Mouse (Mus musculus): ENCODE data around the gene Izumo3. TPM values are rescaled to one million over a fixed set of nuclear protein-coding genes. Genes with fewer than 3 reads are reported as not detected.
"Not testable (repeated sequence)": the region's sequence is repeated elsewhere in the genome, so short reads cannot be mapped to it uniquely, and the experiment has no call there.

The Izumo3 gene
- total RNA-seq (2021), result not detected
- long read RNA-seq, experiment 1, result 0 reads
- long read RNA-seq, experiment 2, result 0 reads

- Histone ChIP-seq H3K27ac (no peak within 1 kb of the TSS), H3K4me3 (no peak within 1 kb of the TSS)
- DNase-seq, result no peak
- intact Hi-C loops (cut with DNase I), result no loop called here
- no peak for TF ChIP-seq CTCF (IDR thresholded peaks at IDR 0.05)
These were observed at the start of gene Izumo3 for GRCm38 (mm10) chr4:92147134-92147533. Gene Izumo3, minus strand, starts transcription at chr4:92147234.

DNA sequence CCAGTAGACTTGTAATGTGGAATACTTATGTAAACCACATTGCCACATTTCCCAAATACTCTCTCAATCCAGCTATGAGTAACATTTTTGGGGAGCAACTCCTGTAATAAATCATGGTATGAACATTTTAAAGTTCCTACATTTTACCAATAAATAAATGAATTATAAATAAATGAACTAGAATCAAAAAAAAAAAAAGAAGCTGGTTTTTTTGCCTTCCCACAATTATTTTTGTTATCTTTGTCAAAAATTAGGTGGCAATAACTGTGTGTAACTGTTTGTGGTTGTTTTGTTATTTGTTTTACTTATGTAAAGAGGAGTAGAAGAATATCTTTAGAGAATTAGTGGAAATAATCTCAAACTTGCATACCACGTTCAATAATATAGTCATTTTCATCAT lies 44.6 kb upstream of the Izumo3 start, which contains the start of gene Gm12666:
Gm12666 (minus strand) TSS at position 101 of the 400 bp plus-strand sequence.
- H3K27ac ChIP-seq; intact Hi-C loops (cut with DNase I); H3K4me3 ChIP-seq; DNase-seq: not testable (repeated sequence)

DNA sequence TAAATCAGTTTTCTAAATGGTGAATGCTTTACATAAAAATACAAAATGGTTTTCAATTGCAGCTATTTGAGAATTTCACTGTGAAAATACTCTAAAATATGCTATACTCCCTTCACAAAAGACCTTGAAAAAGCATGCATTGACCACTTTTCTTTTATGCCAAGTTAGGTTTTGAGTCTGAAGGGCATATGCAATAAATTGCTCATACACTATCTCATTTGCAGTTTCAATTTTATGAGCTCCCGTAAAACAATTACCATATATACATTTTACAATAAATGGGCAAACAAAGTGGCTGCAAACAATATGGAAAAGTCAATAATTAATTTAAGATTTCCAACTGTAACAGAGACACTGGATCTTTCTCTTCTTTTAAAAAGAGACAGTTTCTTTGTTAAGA lies 5.6 kb upstream of the Izumo3 start:
- TF ChIP-seq CTCF (IDR thresholded peaks at IDR 0.05), result no peak
- H3K27ac ChIP-seq, result no peak overlapping the region
- H3K4me3 ChIP-seq, result no peak overlapping the region
- DNase-seq, result no peak
- intact Hi-C loops (cut with DNase I), result no loop called here

DNA sequence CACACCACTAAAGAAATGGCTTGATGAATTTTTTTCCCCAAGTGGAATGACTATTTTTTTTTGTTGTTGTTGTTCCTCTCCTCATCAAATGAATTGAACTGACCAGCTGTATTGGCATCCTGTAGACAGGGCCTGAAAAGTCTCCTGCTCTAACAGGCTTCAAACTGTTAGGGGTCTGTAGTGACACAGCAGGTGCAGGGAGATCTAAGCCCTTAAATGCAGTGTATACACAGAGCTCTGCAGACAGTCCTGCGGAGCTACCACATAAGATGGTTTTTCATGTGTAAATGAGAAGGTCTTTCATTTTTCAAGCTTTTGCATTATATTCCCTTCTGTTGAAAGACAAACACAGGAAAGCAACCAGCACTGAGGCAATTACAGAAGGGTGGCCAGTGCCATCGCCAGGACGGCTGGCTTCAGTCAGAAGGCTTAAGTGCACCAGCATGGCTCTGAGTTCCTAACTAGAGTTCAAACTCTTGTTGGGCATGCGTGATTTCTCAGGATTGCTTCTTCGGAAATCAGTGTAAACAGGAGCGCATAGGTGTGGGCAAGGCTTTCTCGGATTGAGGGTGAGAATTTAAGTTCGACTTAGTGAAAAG lies 35.5 kb downstream of the Izumo3 start:
- TF ChIP-seq CTCF (IDR thresholded peaks at IDR 0.05), result no peak
- intact Hi-C loops (cut with DNase I), result no loop called here
- Histone ChIP-seq H3K4me3 (no peak overlapping the region), H3K27ac (no peak overlapping the region)
- DNase-seq, result no peak

- Histone ChIP-seq H3K27ac (no peak overlapping the region), H3K4me3 (no peak overlapping the region)
- intact Hi-C loops (cut with DNase I), result no loop called here
- DNase-seq, result no peak
- TF ChIP-seq CTCF (IDR thresholded peaks at IDR 0.05), result no peak
These were observed 49.6 kb downstream of the Izumo3 start for GRCm38 (mm10) chr4:92097386-92097785.

- TF ChIP-seq CTCF (IDR thresholded peaks at IDR 0.05), result no peak
- intact Hi-C loops (cut with DNase I), result no loop called here
- Histone ChIP-seq H3K4me3 (no peak overlapping the region), H3K27ac (no peak overlapping the region)
- DNase-seq, result no peak
These were observed 51.1 kb downstream of the Izumo3 start for GRCm38 (mm10) chr4:92095951-92096350.

Other genes with a start within 250 kb of the Izumo3 start
- 1 to 10 TPM in 1 of 2 experiments, under 1 TPM in 1; 0.64 to 1.5 TPM for gene Gm12666, start 44.5 kb upstream of the Izumo3 start, total RNA-seq (2021)

All from gastrocnemius, adult 2 months (tissue).